Mouse (Mus musculus) liver, embryonic 12.5 days (tissue): ENCODE results near the gene Ankrd24. TPM values are rescaled to one million over a fixed set of nuclear protein-coding genes. Genes with fewer than 3 reads are reported as not detected.
A peak's percentile ranks its signal among the peaks of the same experiment; 100 is the strongest.

ENCODE experiments used
- ATAC-seq: fragments of 200-750 bp; cut with Nextera tagmentation; 2 replicates; pipeline ENCODE4 v1.8.0; 2017; ENCODE audit warnings: moderate number of reproducible peaks, mild to moderate bottlenecking, moderate library complexity
- H3K27ac ChIP-seq: fragments of 300-500 bp; sonication (generic); 2 replicates; pipeline ENCODE4 v1.5.1; 2016; ENCODE audit warnings: mild to moderate bottlenecking
- H3K27me3 ChIP-seq: fragments of 300-500 bp; sonication (generic); replicated peaks from 2 replicates; pipeline ENCODE4 v1.6.1; 2016; ENCODE audit warnings: mild to moderate bottlenecking, moderate library complexity
- H3K36me3 ChIP-seq: fragments of 300-500 bp; sonication (generic); 2 replicates; pipeline ENCODE4 v1.6.1; 2016; ENCODE audit warnings: mild to moderate bottlenecking, moderate library complexity
- H3K4me1 ChIP-seq: fragments of 300-500 bp; sonication (generic); 2 replicates; pipeline ENCODE4 v1.6.1; 2016
- H3K4me2 ChIP-seq: fragments of 300-500 bp; sonication (generic); 2 replicates; pipeline ENCODE4 v1.6.1; 2016; ENCODE audit warnings: mild to moderate bottlenecking, moderate library complexity
- H3K4me3 ChIP-seq: fragments of 300-500 bp; sonication (generic); 2 replicates; pipeline ENCODE4 v1.5.1; 2016; ENCODE audit warnings: mild to moderate bottlenecking, moderate library complexity
- H3K9ac ChIP-seq: fragments of 300-500 bp; sonication (generic); 2 replicates; pipeline ENCODE4 v1.6.1; 2016; ENCODE audit warnings: mild to moderate bottlenecking, moderate library complexity
- H3K9me3 ChIP-seq: fragments of 300-500 bp; sonication (generic); replicated peaks from 2 replicates; pipeline ENCODE4 v1.6.1; 2016; ENCODE audit warnings: mild to moderate bottlenecking, moderate library complexity
- WGBS: fragments of 180-500 bp; shearing (Covaris S2); methylation state at CpG from one replicate; pipeline ENCODE4 v1.1.7; 2016; ENCODE audit not compliant: insufficient replicate concordance; 5-methylcytosine and 5-hydroxymethylcytosine counted together
- polyA plus RNA-seq: library from polyadenylated mRNA; unstranded; fragments of >200 nt; fragmentation: Nextera tagmentation; extraction: Ambion mirVana; gene quantifications from 2 replicates; pipeline ENCODE4 v1.2.1, GENCODE M21; 2016

The Ankrd24 gene
- polyA plus RNA-seq: 3.8 and 4.5 TPM in 2 replicates

- peak within 1 kb of the TSS; percentile 76 for H3K9ac ChIP-seq
- 78% methylated on average over 16 of the region's 16 CpGs for WGBS
- H3K4me1 ChIP-seq: peaks cover 41% of the 10 kb centered on the region
- peaks cover 6% of the 10 kb centered on the region; the same call in 1 of the 2 replicates for H3K27me3 ChIP-seq
- H3K36me3 ChIP-seq: peaks cover 27% of the 10 kb centered on the region
- no peak for ATAC-seq
- peak within 1 kb of the TSS; percentile 83 for H3K4me2 ChIP-seq
- peak within 1 kb of the TSS; percentile 93 for H3K27ac ChIP-seq
- no peaks in the 10 kb centered on the region for H3K9me3 ChIP-seq
- peak within 1 kb of the TSS; percentile 81 for H3K4me3 ChIP-seq
These were observed at the start of gene Ankrd24 for GRCm38 (mm10) chr10:81628390-81628789. Gene Ankrd24 (plus strand): TSS chr10:81628540.

- Histone ChIP-seq H3K36me3 (no peaks in the 10 kb centered on the region), H3K4me1 (peaks cover 27% of the 10 kb centered on the region), H3K27ac (no peak overlapping the region), H3K9me3 (no peaks in the 10 kb centered on the region), H3K9ac (no peak overlapping the region), H3K4me3 (no peak overlapping the region), H3K4me2 (peak overlapping the region; percentile 34; the same call in 1 of the 2 replicates), H3K27me3 (peaks cover 93% of the 10 kb centered on the region)
- 58% methylated on average over 4 of the region's 4 CpGs for WGBS
- ATAC-seq: no peak
These were observed 48.4 kb upstream of the Ankrd24 start for GRCm38 (mm10) chr10:81579967-81580366.

- no peak for ATAC-seq
- Histone ChIP-seq H3K4me2 (peak overlapping the region; percentile 34), H3K27ac (no peak overlapping the region), H3K27me3 (peaks cover 89% of the 10 kb centered on the region), H3K9ac (no peak overlapping the region), H3K36me3 (no peaks in the 10 kb centered on the region), H3K9me3 (no peaks in the 10 kb centered on the region), H3K4me3 (no peak overlapping the region), H3K4me1 (peaks cover 21% of the 10 kb centered on the region)
- 26% methylated on average over 25 of the region's 25 CpGs for WGBS
These were observed 47.8 kb upstream of the Ankrd24 start for GRCm38 (mm10) chr10:81580441-81581070.

GRCm38 (mm10) chr10:81583347-81583746, 45.0 kb upstream of the Ankrd24 start:
- Histone ChIP-seq H3K27me3 (peaks cover 88% of the 10 kb centered on the region), H3K4me1 (peaks cover 13% of the 10 kb centered on the region), H3K4me2 (no peak overlapping the region), H3K36me3 (peaks cover 6% of the 10 kb centered on the region; the same call in 1 of the 2 replicates), H3K4me3 (no peak overlapping the region), H3K9me3 (no peaks in the 10 kb centered on the region), H3K27ac (no peak overlapping the region), H3K9ac (no peak overlapping the region)
- WGBS: 41% methylated on average over 6 of the region's 6 CpGs
- no peak for ATAC-seq

GRCm38 (mm10) chr10:81588739-81589138, 39.6 kb upstream of the Ankrd24 start:
- H3K4me1 ChIP-seq: peaks cover 4% of the 10 kb centered on the region; the same call in 1 of the 2 replicates
- no peak overlapping the region for H3K4me2 ChIP-seq
- no peaks in the 10 kb centered on the region for H3K9me3 ChIP-seq
- peaks cover 8% of the 10 kb centered on the region; the same call in 1 of the 2 replicates for H3K36me3 ChIP-seq
- no peak overlapping the region for H3K4me3 ChIP-seq
- H3K27ac ChIP-seq: no peak overlapping the region
- no peak overlapping the region for H3K9ac ChIP-seq
- no peak for ATAC-seq
- H3K27me3 ChIP-seq: peaks cover 79% of the 10 kb centered on the region
- 47% methylated on average over 7 of the region's 7 CpGs for WGBS

- H3K9me3 ChIP-seq: no peaks in the 10 kb centered on the region
- H3K4me2 ChIP-seq: no peak overlapping the region
- H3K36me3 ChIP-seq: peaks cover 8% of the 10 kb centered on the region; the same call in 1 of the 2 replicates
- peaks cover 27% of the 10 kb centered on the region for H3K4me1 ChIP-seq
- no peak overlapping the region for H3K27ac ChIP-seq
- H3K4me3 ChIP-seq: no peak overlapping the region
- ATAC-seq: no peak
- 42% methylated on average over 9 of the region's 9 CpGs for WGBS
- peaks cover 89% of the 10 kb centered on the region for H3K27me3 ChIP-seq
- H3K9ac ChIP-seq: no peak overlapping the region
These were observed 36.5 kb upstream of the Ankrd24 start for GRCm38 (mm10) chr10:81591846-81592245.

GRCm38 (mm10) chr10:81592631-81593030, 35.7 kb upstream of the Ankrd24 start:
- no peak overlapping the region for H3K9ac ChIP-seq
- H3K4me2 ChIP-seq: no peak overlapping the region
- no peak for ATAC-seq
- no peaks in the 10 kb centered on the region for H3K9me3 ChIP-seq
- H3K27me3 ChIP-seq: peaks cover 89% of the 10 kb centered on the region
- WGBS: 56% methylated on average over 7 of the region's 7 CpGs
- H3K4me1 ChIP-seq: peaks cover 35% of the 10 kb centered on the region
- no peak overlapping the region for H3K27ac ChIP-seq
- H3K36me3 ChIP-seq: peaks cover 7% of the 10 kb centered on the region; the same call in 1 of the 2 replicates
- H3K4me3 ChIP-seq: no peak overlapping the region

GRCm38 (mm10) chr10:81593223-81593622, 35.1 kb upstream of the Ankrd24 start:
- no peak overlapping the region for H3K27ac ChIP-seq
- WGBS: 56% methylated on average over 4 of the region's 4 CpGs
- H3K9ac ChIP-seq: no peak overlapping the region
- H3K27me3 ChIP-seq: peaks cover 88% of the 10 kb centered on the region
- H3K9me3 ChIP-seq: no peaks in the 10 kb centered on the region
- H3K4me3 ChIP-seq: no peak overlapping the region
- peaks cover 40% of the 10 kb centered on the region for H3K4me1 ChIP-seq
- ATAC-seq: no peak
- H3K36me3 ChIP-seq: 0 out of 2 replicates have a peak, but pooled peaks cover 3% of the 10 kb centered on the region
- no peak overlapping the region for H3K4me2 ChIP-seq

- WGBS: 65% methylated on average over 18 of the region's 18 CpGs
- Histone ChIP-seq H3K27me3 (peaks cover 86% of the 10 kb centered on the region), H3K4me1 (peaks cover 43% of the 10 kb centered on the region), H3K27ac (no peak overlapping the region), H3K4me2 (no peak overlapping the region), H3K9ac (no peak overlapping the region), H3K4me3 (no peak overlapping the region), H3K36me3 (no peaks in the 10 kb centered on the region), H3K9me3 (no peaks in the 10 kb centered on the region)
- ATAC-seq: no peak
These were observed 34.4 kb upstream of the Ankrd24 start for GRCm38 (mm10) chr10:81593935-81594334.

GRCm38 (mm10) chr10:81595599-81595998, 32.7 kb upstream of the Ankrd24 start:
- Histone ChIP-seq H3K4me3 (no peak overlapping the region), H3K9me3 (no peaks in the 10 kb centered on the region), H3K4me2 (no peak overlapping the region), H3K27me3 (peaks cover 90% of the 10 kb centered on the region), H3K9ac (no peak overlapping the region), H3K36me3 (no peaks in the 10 kb centered on the region), H3K27ac (no peak overlapping the region), H3K4me1 (peaks cover 60% of the 10 kb centered on the region)
- WGBS: 50% methylated on average over 5 of the region's 5 CpGs
- no peak for ATAC-seq

GRCm38 (mm10) chr10:81596611-81597010, 31.7 kb upstream of the Ankrd24 start:
- Histone ChIP-seq H3K4me1 (peaks cover 70% of the 10 kb centered on the region), H3K4me2 (peak overlapping the region; percentile 50), H3K36me3 (no peaks in the 10 kb centered on the region), H3K4me3 (peak overlapping the region; percentile 23), H3K9ac (no peak overlapping the region), H3K9me3 (no peaks in the 10 kb centered on the region), H3K27me3 (peaks cover 80% of the 10 kb centered on the region), H3K27ac (no peak overlapping the region)
- no peak for ATAC-seq
- WGBS: 12% methylated on average over 10 of the region's 10 CpGs

GRCm38 (mm10) chr10:81597137-81597950, 31.0 kb upstream of the Ankrd24 start:
- Histone ChIP-seq H3K4me2 (peak overlapping the region; percentile 50), H3K4me3 (peak overlapping the region; percentile 23), H3K36me3 (no peaks in the 10 kb centered on the region), H3K9me3 (no peaks in the 10 kb centered on the region), H3K27me3 (peaks cover 73% of the 10 kb centered on the region), H3K4me1 (peaks cover 77% of the 10 kb centered on the region), H3K9ac (no peak overlapping the region), H3K27ac (peak overlapping the region; percentile 43; the same call in 1 of the 2 replicates)
- no peak for ATAC-seq
- 14% methylated on average over 12 of the region's 12 CpGs for WGBS
